Mouse (Mus musculus): ENCODE data around the gene Efcab14.

DNA sequence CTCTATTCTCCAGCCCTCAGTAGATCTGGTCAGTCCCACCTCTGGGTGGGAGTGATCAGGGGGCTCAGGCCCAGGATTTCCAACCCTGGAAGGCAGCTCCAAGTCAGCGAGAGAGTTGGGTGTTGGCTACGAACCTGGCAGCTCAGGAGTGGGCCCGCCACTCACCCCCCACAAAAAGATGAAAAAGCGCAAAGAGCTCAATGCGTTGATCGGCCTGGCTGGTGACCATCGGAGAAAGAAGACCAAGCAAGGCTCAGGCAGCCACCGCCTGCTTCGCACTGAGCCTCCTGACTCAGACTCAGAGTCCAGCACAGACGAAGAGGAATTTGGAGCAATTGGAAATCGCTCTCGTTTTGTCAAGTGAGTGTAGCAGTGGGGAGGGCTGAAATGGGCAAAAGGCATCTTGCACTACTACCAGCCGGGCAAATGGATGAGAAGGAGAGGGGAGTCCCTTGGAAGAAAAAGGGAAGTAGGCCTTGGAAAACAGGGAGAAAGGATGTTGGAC is 989 bp downstream of the Efcab14 start:
- TF ChIP-seq EP300 (IDR thresholded peaks at IDR 0.05), result no peak
- no peak for TF ChIP-seq CTCF (IDR thresholded peaks at IDR 0.05)

All from lung, postnatal 0 days (tissue).